Mouse (Mus musculus): ENCODE measurements around the gene Hs3st6.

DNA sequence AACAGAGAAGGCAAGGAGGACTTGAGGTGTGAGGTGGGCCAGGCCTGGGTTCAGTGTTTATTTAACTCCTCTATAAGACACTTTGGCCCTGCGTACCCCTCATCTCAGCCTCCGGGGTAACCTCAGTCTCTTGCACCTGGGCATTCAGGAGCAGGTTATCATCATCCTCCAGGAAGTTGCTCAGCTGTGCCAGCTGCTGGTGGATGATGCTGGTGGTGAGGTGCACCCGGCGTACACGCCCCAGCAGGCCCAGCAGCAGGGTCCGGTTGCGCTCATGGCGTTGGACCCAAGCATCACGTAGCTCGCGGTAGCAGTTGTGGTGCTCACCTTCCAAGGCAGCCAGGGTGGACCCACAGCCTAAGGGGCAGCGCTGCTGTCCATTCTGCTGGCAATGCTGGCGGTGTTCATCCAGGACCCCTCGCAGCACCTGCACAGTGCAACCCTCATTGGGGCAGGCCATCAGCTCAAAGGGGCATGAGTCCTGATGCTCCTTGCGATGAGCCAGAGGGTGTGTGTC, 36.6 kb upstream of the Hs3st6 start:
- TF ChIP-seq CTCF (IDR thresholded peaks at IDR 0.05; ENCODE audit: extremely low read depth, insufficient read depth, low read length) (no peak), POLR2A (IDR thresholded peaks at IDR 0.05; ENCODE audit: extremely low read depth, insufficient read depth, low read length) (no peak)
